9 mouse cellular contexts compared by ENCODE assay signal in genomic region chr1:95762244-95762643, GRCm38 (mm10).
DNase-seq lines count a peak whose midpoint lies in the region; ATAC-seq and TF ChIP-seq lines count a peak whose summit lies in the region.
"Had no signal": no experiment of that assay in that cellular context is flagged by ENCODE, and none has a peak within 500 bp of the region (broad histone marks: within the 10 kb centered on the region; RNA-seq: fewer than 3 reads in every experiment).

No protein-coding gene starts in this region.

- ATAC-seq in forebrain, embryonic 16.5 days: peak; percentile 38; the same call in 1 of the 2 replicates
- 0 out of 2 replicates have a peak, but pooled peaks have one; percentile 33 for ATAC-seq in intestine, embryonic 16.5 days

- no peak for TF ChIP-seq POLR2A in bone marrow, adult 2 months (IDR thresholded peaks at IDR 0.05; ENCODE audit: borderline replicate concordance, control insufficient read depth, low read depth, low read length)

- no peak overlapping the region for H3K27ac ChIP-seq in bone marrow, adult 2 months (ENCODE audit: control insufficient read depth, insufficient read depth, low read depth, low read length, poor library complexity)
- H3K27ac ChIP-seq in forebrain, embryonic 16.5 days (ENCODE audit: low read length): no peak overlapping the region
- H3K27ac ChIP-seq in intestine, embryonic 16.5 days (ENCODE audit: low read length): no peak overlapping the region
- H3K27ac ChIP-seq: heart, embryonic 13.5 days had no signal

- TF ChIP-seq CTCF in bone marrow, adult 2 months (IDR thresholded peaks at IDR 0.05; ENCODE audit: control insufficient read depth, insufficient read depth, low read length): peak; percentile 32

- intact Hi-C loops in left cerebral cortex, postnatal 14 days (cut with DNase I): loop anchor here (5.0 kb wide), 1 partner anchor 1625 kb away; no protein-coding TSS in a partner anchor

- H3K4me3 ChIP-seq in bone marrow, adult 2 months (replicated peaks; ENCODE audit: control insufficient read depth, low read depth, low read length): no peak overlapping the region
- H3K4me3 ChIP-seq in forebrain, embryonic 16.5 days (replicated peaks; ENCODE audit: low read length): no peak overlapping the region
- no peak overlapping the region for H3K4me3 ChIP-seq in intestine, embryonic 16.5 days (ENCODE audit: low read length)
- H3K4me3 ChIP-seq: heart, embryonic 13.5 days had no signal

- no peaks in the 10 kb centered on the region for H3K36me3 ChIP-seq in forebrain, embryonic 16.5 days (ENCODE audit: control insufficient read depth, insufficient read depth)
- H3K36me3 ChIP-seq in intestine, embryonic 16.5 days (ENCODE audit: control insufficient read depth, insufficient read depth, low read length): no peaks in the 10 kb centered on the region
- H3K36me3 ChIP-seq: heart, embryonic 13.5 days had no signal

- no peak overlapping the region for H3K4me2 ChIP-seq in forebrain, embryonic 16.5 days (ENCODE audit: low read length)
- no peak overlapping the region for H3K4me2 ChIP-seq in intestine, embryonic 16.5 days (ENCODE audit: low read depth, low read length)
- H3K4me2 ChIP-seq: heart, embryonic 13.5 days had no signal

- peak; percentile 70 for DNase-seq in testis, postnatal 10 days (ENCODE audit: low spot score)
- no peak for DNase-seq in testis, postnatal 14 days (ENCODE audit: low spot score)
- peak; percentile 31 to 79 for DNase-seq in left cerebral cortex, postnatal 14 days (ENCODE audit: low spot score in 2 of 2)
- peak; percentile 16 for DNase-seq in ovary, postnatal 36 days (ENCODE audit: low spot score)
- peak; percentile 13 to 52 for DNase-seq in urinary bladder, postnatal 36 days (ENCODE audit: low spot score in 2 of 2)

- WGBS in bone marrow, adult 2 months: 1% methylated on average over 2 of the region's 2 CpGs
- WGBS in forebrain, embryonic 16.5 days: 4% methylated on average over 2 of the region's 2 CpGs
- 3% methylated on average over 2 of the region's 2 CpGs for WGBS in intestine, embryonic 16.5 days

- H3K9ac ChIP-seq in forebrain, embryonic 16.5 days (replicated peaks; ENCODE audit: low read depth, low read length): no peak overlapping the region
- H3K9ac ChIP-seq in intestine, embryonic 16.5 days (ENCODE audit: low read depth, low read length): no peak overlapping the region
- H3K9ac ChIP-seq: heart, embryonic 13.5 days had no signal

- H3K27me3 ChIP-seq in forebrain, embryonic 16.5 days (replicated peaks; ENCODE audit: control insufficient read depth, insufficient read depth, low read length): no peaks in the 10 kb centered on the region
- no peaks in the 10 kb centered on the region for H3K27me3 ChIP-seq in intestine, embryonic 16.5 days (replicated peaks; ENCODE audit: control insufficient read depth, insufficient read depth, low read length)
- H3K27me3 ChIP-seq: heart, embryonic 13.5 days had no signal

- no peaks in the 10 kb centered on the region for H3K9me3 ChIP-seq in forebrain, embryonic 16.5 days (ENCODE audit: control insufficient read depth, low read length)
- H3K9me3 ChIP-seq in intestine, embryonic 16.5 days (ENCODE audit: control insufficient read depth, low read length): no peaks in the 10 kb centered on the region
- H3K9me3 ChIP-seq: heart, embryonic 13.5 days had no signal

- no peaks in the 10 kb centered on the region for H3K4me1 ChIP-seq in bone marrow, adult 2 months (ENCODE audit: control insufficient read depth, insufficient read depth, low read length)
- no peaks in the 10 kb centered on the region for H3K4me1 ChIP-seq in forebrain, embryonic 16.5 days (replicated peaks; ENCODE audit: control insufficient read depth, insufficient read depth, low read length)
- no peaks in the 10 kb centered on the region for H3K4me1 ChIP-seq in intestine, embryonic 16.5 days (ENCODE audit: control insufficient read depth, insufficient read depth, low read length)
- H3K4me1 ChIP-seq: heart, embryonic 13.5 days had no signal
